Mouse (Mus musculus): ENCODE data around the gene Galnt13.

GRCm38 (mm10) chr2:54915088-54915670 is 479.1 kb downstream of the Galnt13 start:
- TF ChIP-seq CTCF (IDR thresholded peaks at IDR 0.05; ENCODE audit: control insufficient read depth, insufficient read depth, low read length), result no peak
- no peak for TF ChIP-seq POLR2A (IDR thresholded peaks at IDR 0.05; ENCODE audit: borderline replicate concordance, control insufficient read depth, low read depth, low read length)
